Mouse (Mus musculus): ENCODE measurements around the gene Gpr149. TPM values are rescaled to one million over a fixed set of nuclear protein-coding genes. Genes with fewer than 3 reads are reported as not detected.

Gpr149 gene
- total RNA-seq (2021) = not detected
- long read RNA-seq, experiment 1 = 0 reads
- long read RNA-seq, experiment 2 = 0 reads

GRCm38 (mm10) chr3:62604973-62605372 is at the start of gene Gpr149:
Gene Gpr149 (minus strand): TSS chr3:62605140.
- DNase-seq = no peak

- no peak for DNase-seq
Measured at GRCm38 (mm10) chr3:62650551-62650950, 45.6 kb upstream of the Gpr149 start.

- DNase-seq = no peak
Measured at GRCm38 (mm10) chr3:62610861-62611260, 5.9 kb upstream of the Gpr149 start.

GRCm38 (mm10) chr3:62605931-62606330 is 991 bp upstream of the Gpr149 start:
- no peak for DNase-seq

- DNase-seq = no peak
Measured at GRCm38 (mm10) chr3:62604047-62604391, 921 bp downstream of the Gpr149 start.

- no peak for DNase-seq
Measured at GRCm38 (mm10) chr3:62603231-62604046, 1.5 kb downstream of the Gpr149 start.

- no peak for DNase-seq
Measured at GRCm38 (mm10) chr3:62602466-62602865, 2.5 kb downstream of the Gpr149 start.

- peak in 1 of 2 experiments; percentile 49 for DNase-seq
Measured at GRCm38 (mm10) chr3:62594842-62595241, 10.1 kb downstream of the Gpr149 start.

GRCm38 (mm10) chr3:62585072-62585471 is 19.9 kb downstream of the Gpr149 start:
- no peak for DNase-seq

- no peak for DNase-seq
Measured at GRCm38 (mm10) chr3:62527593-62527992, 77.3 kb downstream of the Gpr149 start.

- DNase-seq = no peak
Measured at GRCm38 (mm10) chr3:62527160-62527559, 77.8 kb downstream of the Gpr149 start.

GRCm38 (mm10) chr3:62507206-62507647 is 97.7 kb downstream of the Gpr149 start:
- no peak for DNase-seq

- peak; percentile 97 to 98 for DNase-seq
Measured at GRCm38 (mm10) chr3:62506488-62507205, 98.3 kb downstream of the Gpr149 start, which contains the start of gene Dhx36. Gene Dhx36 (minus strand): TSS chr3:62507004.

GRCm38 (mm10) chr3:62505166-62505900 is 99.6 kb downstream of the Gpr149 start:
- DNase-seq = no peak

- no peak for DNase-seq
Measured at GRCm38 (mm10) chr3:62499327-62499726, 105.6 kb downstream of the Gpr149 start.

- DNase-seq = no peak
Measured at GRCm38 (mm10) chr3:62492568-62492967, 112.4 kb downstream of the Gpr149 start.

GRCm38 (mm10) chr3:62484340-62484739 is 120.6 kb downstream of the Gpr149 start:
- DNase-seq = no peak

Other genes with a start within 250 kb of the Gpr149 start
- gene Dhx36, start 98.1 kb downstream of the Gpr149 start, total RNA-seq (2021) = 10 to 100 TPM; 15.3 to 18.4 TPM

Measured in heart, adult 18-20 months (tissue).